Mouse (Mus musculus): Measurements from ENCODE around the gene Cfap100. TPM values are rescaled to one million over a fixed set of nuclear protein-coding genes. Genes with fewer than 3 reads are reported as not detected.

Cfap100 gene
- polyA plus RNA-seq, 2 experiments: 0.01 to 0.06 TPM

GRCm38 (mm10) chr6:90461181-90461580, 32.6 kb upstream of the Cfap100 start:
- H3K9me3 ChIP-seq (ENCODE audit: control insufficient read depth, low read length): no peaks in the 10 kb centered on the region

DNA sequence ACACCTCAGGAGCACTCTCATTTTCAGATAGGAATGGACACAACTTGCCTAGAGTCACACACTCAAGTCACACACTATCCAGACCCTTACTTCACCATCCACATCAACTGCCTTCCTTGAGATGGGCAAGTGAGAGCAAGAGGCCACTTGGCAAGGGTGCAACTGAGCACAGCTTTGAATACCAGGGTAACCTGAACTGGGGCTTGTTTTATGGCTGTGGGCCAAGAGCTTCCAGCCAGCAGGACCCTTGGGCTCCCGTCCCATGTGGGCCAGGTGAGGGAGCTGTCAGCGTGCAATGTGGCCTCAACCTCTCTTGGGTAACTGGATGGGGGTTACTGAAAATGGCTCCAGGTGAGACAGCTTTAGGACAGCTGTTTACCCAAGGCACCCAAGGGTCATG, 28.8 kb upstream of the Cfap100 start:
- WGBS (ENCODE audit: insufficient replicate concordance): 44% methylated on average over 2 of the region's 2 CpGs
- ATAC-seq (ENCODE audit: insufficient read depth) (no peak), DNase-seq (ENCODE audit: low read depth in 3 of 3, low spot score in 3 of 3) (no peak)
- Histone ChIP-seq H3K4me2 (ENCODE audit: low read depth) (no peak overlapping the region), H3K27me3 (ENCODE audit: control insufficient read depth, insufficient read depth, low read length) (peaks cover 9% of the 10 kb centered on the region), H3K4me3 (ENCODE audit: insufficient read depth in 1 of 2, low read depth in 2 of 2, low read length in 2 of 2) (no peak overlapping the region), H3K4me1 (replicated peaks; ENCODE audit: control insufficient read depth in 2 of 2, insufficient read depth in 2 of 2, low read length in 1 of 2) (no peaks in the 10 kb centered on the region), H3K36me3 (replicated peaks; ENCODE audit: control insufficient read depth, insufficient read depth, low read depth) (no peaks in the 10 kb centered on the region), H3K27ac (no peak overlapping the region), H3K9me3 (ENCODE audit: control insufficient read depth, low read length) (no peaks in the 10 kb centered on the region), H3K9ac (replicated peaks) (no peak overlapping the region)
- TF ChIP-seq EP300 (IDR thresholded peaks at IDR 0.05; ENCODE audit: low read depth) (no peak), CTCF (IDR thresholded peaks at IDR 0.05; ENCODE audit: low read depth) (no peak)

More at GRCm38 (mm10) chr6:90461181-90461580, 32.6 kb upstream of the Cfap100 start:
- 49% methylated on average over 2 of the region's 2 CpGs for WGBS (ENCODE audit: insufficient replicate concordance)
- H3K4me1 ChIP-seq (replicated peaks; ENCODE audit: control insufficient read depth in 2 of 2, insufficient read depth in 2 of 2, low read length in 1 of 2): peaks cover 0 to 5% of the 10 kb centered on the region in 2 experiments; a peak in 1 of 4 replicates
- no peak overlapping the region for H3K4me3 ChIP-seq (ENCODE audit: insufficient read depth in 1 of 2, low read depth in 2 of 2, low read length in 2 of 2)
- peaks cover 21% of the 10 kb centered on the region for H3K27me3 ChIP-seq (ENCODE audit: control insufficient read depth, insufficient read depth, low read length)
- TF ChIP-seq CTCF (IDR thresholded peaks at IDR 0.05; ENCODE audit: low read depth): no peak
- no peak for TF ChIP-seq EP300 (IDR thresholded peaks at IDR 0.05; ENCODE audit: low read depth)
- no peaks in the 10 kb centered on the region for H3K36me3 ChIP-seq (replicated peaks; ENCODE audit: control insufficient read depth, insufficient read depth, low read depth)
- no peak overlapping the region for H3K4me2 ChIP-seq (ENCODE audit: low read depth)
- DNase-seq (ENCODE audit: low read depth in 3 of 3, low spot score in 3 of 3): no peak
- no peak overlapping the region for H3K9ac ChIP-seq (replicated peaks)
- H3K27ac ChIP-seq: no peak overlapping the region
- no peak for ATAC-seq (ENCODE audit: insufficient read depth)

DNA sequence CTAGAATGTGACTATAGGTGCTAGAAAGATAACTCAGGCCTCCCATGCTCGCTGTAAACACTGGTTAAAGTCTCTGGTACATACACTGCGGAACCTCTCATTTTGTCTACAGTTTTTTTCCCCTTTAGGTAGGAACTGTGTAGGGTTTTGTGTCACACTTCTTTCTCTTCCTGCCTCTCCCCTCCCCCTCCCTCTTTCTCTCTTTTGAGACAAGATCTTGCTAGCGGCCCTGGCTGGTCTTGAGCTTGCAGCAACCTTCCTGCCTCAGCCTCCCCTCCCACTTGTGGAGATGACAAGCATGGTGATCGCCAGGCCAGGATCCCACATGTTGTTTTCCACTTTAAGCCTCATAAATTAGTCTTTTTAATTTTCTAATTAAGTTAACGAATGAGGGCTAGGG, 25.2 kb upstream of the Cfap100 start:
- DNase-seq (ENCODE audit: low read depth in 3 of 3, low spot score in 3 of 3) (no peak), ATAC-seq (ENCODE audit: insufficient read depth) (no peak)
- Histone ChIP-seq H3K9me3 (ENCODE audit: control insufficient read depth, low read length) (no peaks in the 10 kb centered on the region), H3K27me3 (ENCODE audit: control insufficient read depth, insufficient read depth, low read length) (no peaks in the 10 kb centered on the region), H3K9ac (replicated peaks) (no peak overlapping the region), H3K4me3 (ENCODE audit: insufficient read depth in 1 of 2, low read depth in 2 of 2, low read length in 2 of 2) (no peak overlapping the region), H3K4me1 (replicated peaks; ENCODE audit: control insufficient read depth in 2 of 2, insufficient read depth in 2 of 2, low read length in 1 of 2) (no peaks in the 10 kb centered on the region), H3K36me3 (replicated peaks; ENCODE audit: control insufficient read depth, insufficient read depth, low read depth) (no peaks in the 10 kb centered on the region), H3K4me2 (ENCODE audit: low read depth) (no peak overlapping the region), H3K27ac (no peak overlapping the region)
- WGBS (ENCODE audit: insufficient replicate concordance): 53% methylated on average over 5 of the region's 5 CpGs
- TF ChIP-seq CTCF (IDR thresholded peaks at IDR 0.05; ENCODE audit: low read depth) (no peak), EP300 (IDR thresholded peaks at IDR 0.05; ENCODE audit: low read depth) (no peak)

DNA sequence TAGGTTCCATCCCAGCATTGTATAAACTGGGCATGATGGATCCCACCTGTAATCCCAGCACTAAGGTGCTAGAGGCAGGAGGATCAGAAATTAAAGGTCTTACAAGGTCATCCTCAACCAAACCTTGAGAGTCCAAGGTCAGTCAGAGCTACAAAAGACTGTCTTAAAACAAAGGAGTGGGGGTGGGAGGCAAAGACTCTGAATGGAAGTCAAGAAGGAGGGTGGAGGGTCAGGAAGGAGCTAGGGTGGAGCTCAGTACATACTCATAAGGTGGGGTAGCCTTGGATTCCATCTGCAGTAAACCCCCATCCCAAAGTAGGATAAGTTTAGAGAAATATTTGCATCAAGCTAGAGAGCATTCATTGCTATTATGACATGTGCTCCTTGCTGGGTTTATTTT, 24.0 kb upstream of the Cfap100 start:
- no peak overlapping the region for H3K4me3 ChIP-seq (ENCODE audit: insufficient read depth in 1 of 2, low read depth in 2 of 2, low read length in 2 of 2)
- no peak for DNase-seq (ENCODE audit: low read depth in 3 of 3, low spot score in 3 of 3)
- no peaks in the 10 kb centered on the region for H3K36me3 ChIP-seq (replicated peaks; ENCODE audit: control insufficient read depth, insufficient read depth, low read depth)
- no peaks in the 10 kb centered on the region for H3K27me3 ChIP-seq (ENCODE audit: control insufficient read depth, insufficient read depth, low read length)
- no peaks in the 10 kb centered on the region for H3K9me3 ChIP-seq (ENCODE audit: control insufficient read depth, low read length)
- no peak for ATAC-seq (ENCODE audit: insufficient read depth)
- no peak overlapping the region for H3K9ac ChIP-seq (replicated peaks)
- H3K4me2 ChIP-seq (ENCODE audit: low read depth): no peak overlapping the region
- no peak overlapping the region for H3K27ac ChIP-seq
- H3K4me1 ChIP-seq (replicated peaks; ENCODE audit: control insufficient read depth in 2 of 2, insufficient read depth in 2 of 2, low read length in 1 of 2): no peaks in the 10 kb centered on the region
- TF ChIP-seq EP300 (IDR thresholded peaks at IDR 0.05; ENCODE audit: low read depth) (no peak), CTCF (IDR thresholded peaks at IDR 0.05; ENCODE audit: low read depth) (no peak)

DNA sequence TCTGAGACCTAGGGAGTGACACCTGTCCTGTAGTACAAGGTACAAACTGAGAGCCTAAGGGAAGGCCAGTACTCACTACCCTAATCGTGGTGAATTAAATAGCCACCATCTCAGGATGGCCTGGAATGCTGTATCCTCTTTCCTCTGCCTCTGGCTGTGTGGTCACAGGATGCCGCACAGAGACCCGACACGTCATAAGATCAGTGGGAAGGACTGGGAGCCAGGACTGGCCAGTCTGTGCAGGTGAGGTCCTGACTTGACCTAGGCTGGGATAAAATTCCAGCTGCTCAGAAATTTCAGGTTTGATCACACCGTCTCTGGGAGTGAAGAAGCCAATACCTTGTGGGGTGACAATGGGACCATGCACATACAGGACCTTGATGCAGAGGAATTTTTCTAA, 22.9 kb upstream of the Cfap100 start:
- DNase-seq (ENCODE audit: low read depth in 3 of 3, low spot score in 3 of 3) (no peak), ATAC-seq (ENCODE audit: insufficient read depth) (no peak)
- TF ChIP-seq CTCF (IDR thresholded peaks at IDR 0.05; ENCODE audit: low read depth) (no peak), EP300 (IDR thresholded peaks at IDR 0.05; ENCODE audit: low read depth) (no peak)
- 65% methylated on average over 5 of the region's 5 CpGs for WGBS (ENCODE audit: insufficient replicate concordance)
- no peaks in the 10 kb centered on the region for H3K36me3 ChIP-seq (replicated peaks; ENCODE audit: control insufficient read depth, insufficient read depth, low read depth)
- H3K4me3 ChIP-seq (ENCODE audit: insufficient read depth in 1 of 2, low read depth in 2 of 2, low read length in 2 of 2): no peak overlapping the region
- H3K4me2 ChIP-seq (ENCODE audit: low read depth): no peak overlapping the region
- no peak overlapping the region for H3K9ac ChIP-seq (replicated peaks)
- H3K27me3 ChIP-seq (ENCODE audit: control insufficient read depth, insufficient read depth, low read length): no peaks in the 10 kb centered on the region
- H3K4me1 ChIP-seq (replicated peaks; ENCODE audit: control insufficient read depth in 2 of 2, insufficient read depth in 2 of 2, low read length in 1 of 2): no peaks in the 10 kb centered on the region
- H3K27ac ChIP-seq: no peak overlapping the region
- H3K9me3 ChIP-seq (ENCODE audit: control insufficient read depth, low read length): no peaks in the 10 kb centered on the region

Data from liver, embryonic 14.5 days (tissue).